Mouse (Mus musculus): Measurements from ENCODE around the gene Fbxl17. TPM values are rescaled to one million over a fixed set of nuclear protein-coding genes. Genes with fewer than 3 reads are reported as not detected.

The Fbxl17 gene
- total RNA-seq, 1 experiment from 2014 or later: 17.1 TPM

GRCm38 (mm10) chr17:63159196-63159595, 340.6 kb downstream of the Fbxl17 start:
- no peak for ATAC-seq (ENCODE audit: extremely low read depth, insufficient number of reproducible peaks, low FRiP score, poor library complexity, severe bottlenecking)

- no peak for ATAC-seq (ENCODE audit: extremely low read depth, insufficient number of reproducible peaks, low FRiP score, poor library complexity, severe bottlenecking)
Observed at GRCm38 (mm10) chr17:63158436-63158835, 341.4 kb downstream of the Fbxl17 start.

- no peak for ATAC-seq (ENCODE audit: extremely low read depth, insufficient number of reproducible peaks, low FRiP score, poor library complexity, severe bottlenecking)
Observed at GRCm38 (mm10) chr17:63157906-63158305, 341.9 kb downstream of the Fbxl17 start.

- ATAC-seq (ENCODE audit: extremely low read depth, insufficient number of reproducible peaks, low FRiP score, poor library complexity, severe bottlenecking): no peak
Observed at GRCm38 (mm10) chr17:63157019-63157418, 342.8 kb downstream of the Fbxl17 start.

- no peak for ATAC-seq (ENCODE audit: extremely low read depth, insufficient number of reproducible peaks, low FRiP score, poor library complexity, severe bottlenecking)
Observed at GRCm38 (mm10) chr17:63146514-63146913, 353.3 kb downstream of the Fbxl17 start.

- ATAC-seq (ENCODE audit: extremely low read depth, insufficient number of reproducible peaks, low FRiP score, poor library complexity, severe bottlenecking): no peak
Observed at GRCm38 (mm10) chr17:63145751-63146491, 353.9 kb downstream of the Fbxl17 start.

GRCm38 (mm10) chr17:63145311-63145741, 354.5 kb downstream of the Fbxl17 start:
- no peak for ATAC-seq (ENCODE audit: extremely low read depth, insufficient number of reproducible peaks, low FRiP score, poor library complexity, severe bottlenecking)

GRCm38 (mm10) chr17:63143825-63144224, 356.0 kb downstream of the Fbxl17 start:
- ATAC-seq (ENCODE audit: extremely low read depth, insufficient number of reproducible peaks, low FRiP score, poor library complexity, severe bottlenecking): no peak

- ATAC-seq (ENCODE audit: extremely low read depth, insufficient number of reproducible peaks, low FRiP score, poor library complexity, severe bottlenecking): no peak
Observed at GRCm38 (mm10) chr17:63134805-63135204, 365.0 kb downstream of the Fbxl17 start.

DNA sequence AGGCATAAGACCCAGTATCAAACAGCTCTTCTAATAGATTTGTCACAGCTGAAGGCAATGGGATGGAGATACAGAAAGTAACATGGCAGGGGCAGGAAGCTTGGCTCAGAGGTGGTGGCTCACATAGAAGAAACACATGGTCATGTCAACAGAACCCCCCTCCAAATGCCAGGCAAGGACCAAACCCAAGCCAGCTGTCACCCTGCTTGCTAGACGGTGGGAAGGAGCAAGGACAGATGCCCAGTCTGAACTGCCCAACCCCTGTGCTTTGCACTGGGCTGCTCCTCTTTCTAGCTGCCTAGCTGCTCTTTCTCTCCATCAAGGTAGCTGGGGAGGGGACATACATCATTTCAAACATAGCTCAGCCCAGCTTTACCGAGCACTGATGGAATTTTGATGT, 377.4 kb downstream of the Fbxl17 start:
- no peak for ATAC-seq (ENCODE audit: extremely low read depth, insufficient number of reproducible peaks, low FRiP score, poor library complexity, severe bottlenecking)

GRCm38 (mm10) chr17:63119701-63120100, 380.1 kb downstream of the Fbxl17 start:
- no peak for ATAC-seq (ENCODE audit: extremely low read depth, insufficient number of reproducible peaks, low FRiP score, poor library complexity, severe bottlenecking)

- no peak for ATAC-seq (ENCODE audit: extremely low read depth, insufficient number of reproducible peaks, low FRiP score, poor library complexity, severe bottlenecking)
Observed at GRCm38 (mm10) chr17:63119077-63119476, 380.7 kb downstream of the Fbxl17 start.

DNA sequence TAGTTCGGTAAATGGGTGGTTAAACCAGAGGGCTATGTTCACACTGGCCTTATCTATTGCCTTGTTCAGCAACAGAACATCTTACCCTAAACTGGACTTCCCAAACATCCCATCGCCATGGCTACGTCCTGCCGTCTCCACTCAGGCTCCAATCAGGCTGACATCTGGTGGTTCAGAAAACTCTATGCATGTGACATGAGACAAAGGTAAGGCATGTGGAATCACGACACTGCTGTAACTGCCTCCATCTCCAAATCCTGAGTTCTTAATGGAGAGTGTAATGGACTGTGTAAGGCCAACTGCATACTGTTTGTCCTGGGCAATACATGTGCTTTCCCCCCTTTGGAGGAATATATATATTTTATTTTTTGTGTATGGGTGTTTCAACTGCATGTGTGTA, 382.7 kb downstream of the Fbxl17 start:
- ATAC-seq (ENCODE audit: extremely low read depth, insufficient number of reproducible peaks, low FRiP score, poor library complexity, severe bottlenecking): no peak

DNA sequence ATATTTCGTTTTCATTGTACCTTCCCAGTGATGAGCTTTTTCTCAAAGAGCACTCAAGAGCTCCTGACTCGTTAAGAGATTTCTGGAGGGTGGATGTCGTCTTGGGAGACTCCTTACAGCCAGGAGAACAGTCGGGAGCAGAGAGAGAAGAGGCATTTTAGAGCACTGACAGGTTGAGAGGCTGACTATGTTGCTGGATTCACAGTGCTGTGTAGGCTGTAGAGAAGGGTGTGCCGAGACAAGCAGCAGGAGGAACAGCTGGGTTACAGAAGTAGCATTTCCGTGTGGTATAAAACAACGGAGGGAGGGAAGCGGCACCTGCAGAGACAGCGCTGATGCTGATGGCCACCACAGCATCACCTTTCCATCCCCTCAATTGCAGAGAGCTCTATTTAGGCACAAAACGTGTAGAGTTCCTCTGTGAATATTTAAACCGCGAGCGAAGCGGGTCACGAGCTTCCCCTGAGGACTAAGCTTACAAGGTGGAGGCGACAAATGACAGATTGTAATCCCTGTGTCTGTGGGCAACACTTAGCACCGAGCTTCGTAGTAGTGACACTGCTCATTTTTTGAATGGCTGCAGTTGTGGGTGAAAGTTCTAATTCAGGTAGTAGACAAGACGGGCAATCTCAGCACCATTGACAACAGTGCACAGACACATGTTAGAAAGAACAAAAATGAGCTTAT, 385.3 kb downstream of the Fbxl17 start:
- ATAC-seq (ENCODE audit: extremely low read depth, insufficient number of reproducible peaks, low FRiP score, poor library complexity, severe bottlenecking): no peak

DNA sequence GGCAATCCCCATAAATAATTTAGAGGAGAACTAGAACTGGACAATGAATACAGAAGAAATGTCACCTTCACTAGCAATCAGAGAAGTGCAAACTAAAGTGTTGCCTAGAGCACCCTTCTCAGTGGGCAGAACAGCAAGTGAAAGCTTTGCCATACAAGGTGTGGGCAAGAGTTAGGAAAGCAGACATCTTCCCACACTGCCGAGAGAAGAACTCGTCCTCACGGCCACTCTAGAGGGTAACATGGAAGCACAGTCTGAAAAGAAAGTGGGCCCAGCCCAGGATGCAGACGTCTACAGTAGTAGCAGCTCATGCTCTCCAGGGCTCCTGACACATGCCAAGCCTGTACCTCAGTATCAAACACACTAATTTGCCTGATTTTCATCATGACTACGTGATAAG, 387.0 kb downstream of the Fbxl17 start:
- no peak for ATAC-seq (ENCODE audit: extremely low read depth, insufficient number of reproducible peaks, low FRiP score, poor library complexity, severe bottlenecking)

- ATAC-seq (ENCODE audit: extremely low read depth, insufficient number of reproducible peaks, low FRiP score, poor library complexity, severe bottlenecking): no peak
Observed at GRCm38 (mm10) chr17:63110994-63111393, 388.8 kb downstream of the Fbxl17 start.

DNA sequence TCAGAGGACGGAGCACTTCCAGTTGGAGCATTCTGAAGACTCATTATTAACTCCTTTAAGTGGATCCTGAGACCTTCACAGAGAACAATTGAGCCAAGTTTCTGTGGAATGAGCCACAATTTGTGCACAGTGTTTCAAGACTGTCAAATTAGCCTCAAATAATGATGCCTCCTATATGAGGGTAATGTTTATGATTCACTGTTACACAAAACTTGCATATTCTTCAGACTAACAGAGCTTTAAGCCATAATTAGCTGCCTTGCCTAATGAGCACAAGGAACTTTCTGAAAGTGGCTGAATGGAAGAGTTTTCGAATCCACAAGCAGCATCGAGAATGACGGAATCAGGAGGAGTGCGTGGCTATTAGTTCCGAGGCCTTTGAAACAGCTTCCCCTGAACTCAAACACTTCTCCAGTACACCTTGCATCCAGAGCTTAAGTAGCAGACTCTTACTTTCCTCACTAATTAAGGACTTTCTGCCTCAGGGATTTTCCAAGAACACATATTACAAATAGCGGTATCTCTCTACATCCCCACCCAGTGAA, 389.5 kb downstream of the Fbxl17 start:
- ATAC-seq (ENCODE audit: extremely low read depth, insufficient number of reproducible peaks, low FRiP score, poor library complexity, severe bottlenecking): no peak

- no peak for ATAC-seq (ENCODE audit: extremely low read depth, insufficient number of reproducible peaks, low FRiP score, poor library complexity, severe bottlenecking)
Observed at GRCm38 (mm10) chr17:63108035-63108434, 391.8 kb downstream of the Fbxl17 start.

DNA sequence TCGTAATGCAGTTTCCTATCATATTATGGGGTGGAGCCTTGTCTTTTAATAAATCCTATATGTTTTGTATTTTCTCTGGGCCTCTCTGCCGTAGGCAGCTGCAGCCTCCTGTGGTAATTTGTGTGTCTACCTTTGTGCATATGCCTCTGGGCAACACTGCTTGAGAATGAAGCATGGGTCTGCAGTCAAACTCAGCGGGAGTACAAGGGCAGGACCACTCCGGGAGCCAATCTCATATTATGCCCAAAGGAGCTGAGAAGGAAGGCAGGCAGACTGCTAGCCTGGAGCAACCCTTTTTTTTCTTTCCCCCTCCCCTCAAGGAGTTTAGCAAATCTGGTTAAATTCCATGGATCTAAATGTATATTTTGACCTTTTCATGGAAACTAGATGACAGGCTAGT, 392.3 kb downstream of the Fbxl17 start:
- ATAC-seq (ENCODE audit: extremely low read depth, insufficient number of reproducible peaks, low FRiP score, poor library complexity, severe bottlenecking): no peak

DNA sequence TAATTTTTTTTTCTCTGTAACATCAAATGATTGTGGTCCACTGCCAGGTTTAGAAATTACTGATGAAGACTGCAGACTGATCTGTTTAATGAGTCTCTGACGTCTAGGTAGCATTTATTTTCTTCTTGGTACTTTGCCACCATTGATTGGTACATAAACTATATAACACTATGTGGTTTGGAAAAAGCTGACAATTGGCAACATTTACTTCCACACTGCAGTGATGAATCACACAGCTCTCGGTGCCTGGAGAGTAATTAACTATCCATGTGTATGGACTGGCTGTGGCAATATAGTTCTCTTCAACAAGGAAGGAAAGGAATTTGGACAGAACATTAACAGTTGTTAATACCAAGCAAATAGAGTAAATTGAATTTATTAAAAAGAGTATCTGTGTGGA, 404.3 kb downstream of the Fbxl17 start:
- no peak for ATAC-seq (ENCODE audit: extremely low read depth, insufficient number of reproducible peaks, low FRiP score, poor library complexity, severe bottlenecking)

All from neutrophil, adult 5-6 weeks (primary cell).